Mouse (Mus musculus) liver, adult 2 months (tissue): ENCODE results near the gene Suv39h2.

Experiments used
- CTCF ChIP-seq: fragments of 200-500 bp; IDR thresholded peaks from 2 replicates; pipeline ENCODE4 v1.5.1; 2011; ENCODE audit warnings: low read depth, low read length, control low read depth
- POLR2A ChIP-seq: fragments of 200-500 bp; IDR thresholded peaks from 2 replicates; pipeline ENCODE4 v1.6.1; 2011; ENCODE audit warnings: low read length, control low read depth; ENCODE audit not compliant: insufficient read depth; ENCODE audit errors: extremely low read depth

- TF ChIP-seq CTCF (peak; percentile 80), POLR2A (no peak)
Observed at GRCm38 (mm10) chr2:3414241-3414640, 60.6 kb downstream of the Suv39h2 start.
